Mouse (Mus musculus) kidney, postnatal 25 days (tissue): Measurements from ENCODE around the gene Ndufaf8.

Experiments used
- DNase-seq, 2 experiments: peaks; one replicate each; pipeline ENCODE4 v3.0.0; 2021; ENCODE audit warnings: mixed read lengths in 2 of 2

Gene Ndufaf8

GRCm38 (mm10) chr11:120136195-120136594 lies 37.5 kb downstream of the Ndufaf8 start:
- DNase-seq: peak in 1 of 2 experiments; percentile 57

GRCm38 (mm10) chr11:120136796-120137624 lies 38.3 kb downstream of the Ndufaf8 start:
- no peak for DNase-seq

GRCm38 (mm10) chr11:120137625-120138004 lies 38.9 kb downstream of the Ndufaf8 start:
- DNase-seq: peak; percentile 53 to 66

- DNase-seq: peak in 1 of 2 experiments; percentile 55
Measured at GRCm38 (mm10) chr11:120139309-120139731, 40.6 kb downstream of the Ndufaf8 start.

GRCm38 (mm10) chr11:120140255-120140654 lies 41.5 kb downstream of the Ndufaf8 start:
- DNase-seq: no peak

- peak; percentile 77 to 91 for DNase-seq
Measured at GRCm38 (mm10) chr11:120142601-120143051, 43.9 kb downstream of the Ndufaf8 start.

GRCm38 (mm10) chr11:120143708-120144497 lies 45.2 kb downstream of the Ndufaf8 start:
- peak; percentile 71 to 90 for DNase-seq

- DNase-seq: peak; percentile 57 to 78
Measured at GRCm38 (mm10) chr11:120148201-120148855, 49.6 kb downstream of the Ndufaf8 start.

GRCm38 (mm10) chr11:120149510-120150200 lies 50.9 kb downstream of the Ndufaf8 start:
- DNase-seq: peak in 1 of 2 experiments; percentile 56
